Mouse (Mus musculus) frontal cortex, postnatal 10 days (tissue): ENCODE measurements around the gene Slc26a11.

Experiments used
- DNase-seq, 2 experiments: peaks; one replicate each; pipeline ENCODE4 v3.0.0; 2022; ENCODE audit warnings: low spot score in 2 of 2, mixed read lengths in 1 of 2

Gene Slc26a11

GRCm38 (mm10) chr11:119355443-119356385 is at the start of gene Slc26a11, which contains the start of gene Sgsh:
Gene Slc26a11, plus strand, starts transcription at chr11:119355557.
Gene Sgsh, minus strand, starts transcription at chr11:119355536.
- peak; percentile 60 to 72 for DNase-seq

GRCm38 (mm10) chr11:119306762-119307657 is 48.3 kb upstream of the Slc26a11 start:
- no peak for DNase-seq

- DNase-seq: no peak
These were observed 47.8 kb upstream of the Slc26a11 start, which contains the start of gene Card14 for GRCm38 (mm10) chr11:119307658-119307867. Gene Card14, plus strand, starts transcription at chr11:119307768.

GRCm38 (mm10) chr11:119307916-119308315 is 47.4 kb upstream of the Slc26a11 start:
- no peak for DNase-seq

- DNase-seq: no peak
These were observed 44.7 kb upstream of the Slc26a11 start for GRCm38 (mm10) chr11:119310621-119311020.

GRCm38 (mm10) chr11:119314252-119314936 is 41.0 kb upstream of the Slc26a11 start:
- DNase-seq: no peak

GRCm38 (mm10) chr11:119316720-119317119 is 38.6 kb upstream of the Slc26a11 start:
- no peak for DNase-seq

- no peak for DNase-seq
These were observed 32.8 kb upstream of the Slc26a11 start for GRCm38 (mm10) chr11:119322521-119322920.

- DNase-seq: no peak
These were observed 30.3 kb upstream of the Slc26a11 start for GRCm38 (mm10) chr11:119325068-119325467.

- no peak for DNase-seq
These were observed 24.8 kb upstream of the Slc26a11 start for GRCm38 (mm10) chr11:119330592-119330991.

GRCm38 (mm10) chr11:119331970-119332369 is 23.4 kb upstream of the Slc26a11 start:
- DNase-seq: no peak

GRCm38 (mm10) chr11:119338271-119339059 is 16.9 kb upstream of the Slc26a11 start:
- no peak for DNase-seq

GRCm38 (mm10) chr11:119339179-119339578 is 16.2 kb upstream of the Slc26a11 start:
- DNase-seq: no peak

- peak; percentile 35 to 55 for DNase-seq
These were observed 15.7 kb upstream of the Slc26a11 start for GRCm38 (mm10) chr11:119339637-119340036.

GRCm38 (mm10) chr11:119344178-119344577 is 11.2 kb upstream of the Slc26a11 start:
- no peak for DNase-seq

- no peak for DNase-seq
These were observed 10.5 kb upstream of the Slc26a11 start for GRCm38 (mm10) chr11:119344865-119345264.

- no peak for DNase-seq
These were observed 8.2 kb upstream of the Slc26a11 start for GRCm38 (mm10) chr11:119347125-119347524.

GRCm38 (mm10) chr11:119352113-119352512 is 3.2 kb upstream of the Slc26a11 start:
- no peak for DNase-seq

GRCm38 (mm10) chr11:119353946-119354345 is 1.4 kb upstream of the Slc26a11 start:
- DNase-seq: no peak

- peak in 1 of 2 experiments; percentile 24 for DNase-seq
These were observed 437 bp upstream of the Slc26a11 start for GRCm38 (mm10) chr11:119354798-119355442.

GRCm38 (mm10) chr11:119359089-119359488 is 3.7 kb downstream of the Slc26a11 start:
- DNase-seq: no peak
